Mouse (Mus musculus) ES-E14 (cell line): ENCODE results near the gene Rccd1. TPM values are rescaled to one million over a fixed set of nuclear protein-coding genes. Genes with fewer than 3 reads are reported as not detected.

ENCODE experiments used
- DNase-seq: peaks from one replicate; pipeline ENCODE4 v3.0.0-alpha.2; 2013; ENCODE audit warnings: low read depth, low spot score
- H3K27ac ChIP-seq: 2 replicates; pipeline ENCODE4 v1.5.1; 2012; ENCODE audit warnings: low read depth, mild to moderate bottlenecking, low read length, moderate library complexity, mixed read lengths; ENCODE audit not compliant: poor library complexity, insufficient read depth, severe bottlenecking
- H3K36me3 ChIP-seq: 2 replicates; pipeline ENCODE4 v1.6.1; 2012; ENCODE audit warnings: mild to moderate bottlenecking, low read length, moderate library complexity, mixed read lengths; ENCODE audit not compliant: control insufficient read depth, poor library complexity, insufficient read depth, severe bottlenecking
- H3K4me1 ChIP-seq, 2 experiments: fragments of 150-350 bp in 1 of 2; sonication (generic) in 1 of 2; 2 replicates each; pipeline ENCODE4 v1.6.1; 2012; ENCODE audit warnings: low read length in 2 of 2, mild to moderate bottlenecking in 1 of 2, mixed read lengths in 1 of 2; ENCODE audit not compliant: control insufficient read depth in 2 of 2, insufficient read depth in 2 of 2, poor library complexity in 1 of 2
- H3K4me3 ChIP-seq, 2 experiments: fragments of 150-350 bp in 1 of 2; sonication (generic) in 1 of 2; 2 replicates each; pipeline ENCODE4 v1.5.1; 2012; ENCODE audit warnings: low read length in 2 of 2, low read depth in 1 of 2, mild to moderate bottlenecking in 1 of 2, mixed read lengths in 1 of 2; ENCODE audit not compliant: insufficient read depth in 1 of 2, poor library complexity in 1 of 2, severe bottlenecking in 1 of 2
- H3K9ac ChIP-seq: 2 replicates; pipeline ENCODE4 v1.6.1; 2012; ENCODE audit warnings: low read depth, mild to moderate bottlenecking, low read length, mixed read lengths; ENCODE audit not compliant: poor library complexity, insufficient read depth, severe bottlenecking
- H3K9me3 ChIP-seq: fragments of 150-350 bp; sonication (generic); 2 replicates; pipeline ENCODE4 v1.6.1; 2012; ENCODE audit warnings: low read depth, mild to moderate bottlenecking, low read length; ENCODE audit not compliant: control insufficient read depth, insufficient read depth
- CHD2 ChIP-seq: IDR thresholded peaks from 2 replicates; pipeline ENCODE4 v1.6.1; 2014; ENCODE audit warnings: mild to moderate bottlenecking, low read depth, low read length, inconsistent platforms
- HCFC1 ChIP-seq: IDR thresholded peaks from 2 replicates; pipeline ENCODE4 v1.6.1; 2012; ENCODE audit warnings: low read length, inconsistent platforms, borderline replicate concordance; ENCODE audit not compliant: insufficient read depth
- MAFK ChIP-seq: IDR thresholded peaks from 2 replicates; pipeline ENCODE4 v1.6.1; 2014; ENCODE audit warnings: mild to moderate bottlenecking, low read depth, low read length, inconsistent platforms; ENCODE audit not compliant: insufficient read depth
- ZC3H11A ChIP-seq: IDR thresholded peaks from 2 replicates; pipeline ENCODE4 v1.6.1; 2012; ENCODE audit warnings: low read depth, mild to moderate bottlenecking, inconsistent platforms, low read length, borderline replicate concordance
- ZNF384 ChIP-seq: IDR thresholded peaks from 2 replicates; pipeline ENCODE4 v1.6.1; 2012; ENCODE audit warnings: low read depth, low read length, inconsistent platforms
- in situ Hi-C, 2 experiments: fragments of 600-800 bp; cut with MboI; formaldehyde crosslinking; loops; one replicate each; pipeline ENCODE4 v1.15.1; 2025; ENCODE audit warnings: low sequenced_read_pairs in 2 of 2, inconsistent platforms in 1 of 2; ENCODE audit not compliant: unreplicated experiment in 2 of 2
- total RNA-seq: library from RNA; depleted of rRNA; stranded (reverse); fragments of 300-350 nt; gene quantifications from 2 replicates; pipeline ENCODE4 v1.2.3, GENCODE M21; 2012; rRNA removed

Gene Rccd1
- total RNA-seq, result 16.4 and 27.6 TPM in 2 replicates

DNA sequence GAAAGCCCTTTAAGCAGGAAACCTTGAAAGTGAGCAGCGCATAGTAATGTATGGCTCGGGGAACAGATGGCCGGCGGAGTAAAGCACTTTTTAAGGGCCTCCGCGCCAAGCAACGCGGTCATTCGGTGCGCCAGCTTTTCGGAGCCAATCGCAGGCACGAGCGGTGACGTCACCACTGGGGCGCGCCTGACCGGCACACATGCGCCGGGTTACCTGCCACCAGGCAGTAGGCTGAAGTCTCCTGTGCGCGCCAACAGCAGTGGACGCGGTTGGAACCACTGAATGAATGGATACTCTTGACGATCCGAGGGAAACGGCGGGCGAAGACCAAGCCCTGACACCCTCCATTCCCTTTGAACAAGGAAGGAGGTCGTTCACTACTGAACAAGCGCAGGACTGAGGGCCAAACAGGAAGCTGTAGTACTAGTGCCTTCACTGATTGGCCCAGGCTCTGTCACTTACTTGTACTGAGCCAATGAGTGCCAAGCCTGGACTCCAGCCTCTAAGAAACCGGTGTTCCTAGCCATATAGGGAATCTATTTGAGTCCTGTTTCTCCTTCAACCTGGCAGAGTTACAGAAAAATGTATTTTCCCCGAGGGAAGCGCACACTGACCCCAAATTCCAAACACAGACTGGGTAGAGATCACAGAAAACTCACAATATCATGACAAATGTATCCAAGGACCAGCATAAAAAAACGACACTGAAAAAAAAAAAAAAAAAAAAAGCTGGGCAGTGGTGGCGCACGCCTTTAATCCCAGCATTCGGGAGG is at the start of gene Rccd1:
Gene Rccd1, minus strand, starts transcription at position 412 of the 773 bp plus-strand sequence.
- Histone ChIP-seq H3K4me3 (peak within 1 kb of the TSS; percentile 66 to 97), H3K27ac (peak within 1 kb of the TSS; percentile 93), H3K9me3 (no peaks in the 10 kb centered on the region), H3K4me1 (peaks cover 2 to 7% of the 10 kb centered on the region in 2 experiments; a peak in 2 of 4 replicates), H3K9ac (peak within 1 kb of the TSS; percentile 98), H3K36me3 (peaks cover 15% of the 10 kb centered on the region)
- in situ Hi-C loops, result loop anchor here in 1 of 2 experiments (25.0 kb wide), 1 partner anchor 637 kb away; no protein-coding TSS in a partner anchor
- peak; percentile 76 for TF ChIP-seq ZNF384
- peak; percentile 91 for TF ChIP-seq CHD2
- no peak; the same call in 1 of the 2 replicates for TF ChIP-seq HCFC1
- peak; percentile 92 for DNase-seq

DNA sequence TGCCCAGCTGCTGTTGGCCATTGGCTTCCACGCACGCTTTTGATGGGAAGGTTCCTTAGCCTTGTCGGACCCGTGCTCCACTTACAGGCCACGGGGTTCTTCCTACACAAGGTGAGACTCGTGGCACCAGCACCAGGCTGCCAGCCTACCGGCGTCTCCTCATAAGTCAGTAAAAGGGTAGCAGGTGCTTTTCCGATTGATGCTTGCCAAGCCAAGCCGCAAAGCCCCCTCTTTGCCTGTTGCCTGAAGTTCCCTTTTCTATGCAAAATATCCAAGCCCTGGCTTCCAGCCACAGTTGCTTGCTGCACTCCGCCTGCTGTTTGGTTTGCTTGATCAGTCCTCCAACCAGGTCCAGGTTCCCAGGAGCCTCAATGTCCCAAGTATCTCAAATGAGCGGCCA is 49.6 kb upstream of the Rccd1 start:
- TF ChIP-seq MAFK, result no peak
- no peak for TF ChIP-seq ZNF384
- no peak for TF ChIP-seq CHD2
- no peak for TF ChIP-seq HCFC1
- TF ChIP-seq ZC3H11A, result no peak
- Histone ChIP-seq H3K9me3 (no peaks in the 10 kb centered on the region), H3K4me3 (no peak overlapping the region), H3K27ac (no peak overlapping the region), H3K9ac (no peak overlapping the region), H3K36me3 (no peaks in the 10 kb centered on the region), H3K4me1 (peaks cover 0 to 7% of the 10 kb centered on the region in 2 experiments; a peak in 1 of 4 replicates)
- DNase-seq, result no peak
- in situ Hi-C loops, result no loop called here

DNA sequence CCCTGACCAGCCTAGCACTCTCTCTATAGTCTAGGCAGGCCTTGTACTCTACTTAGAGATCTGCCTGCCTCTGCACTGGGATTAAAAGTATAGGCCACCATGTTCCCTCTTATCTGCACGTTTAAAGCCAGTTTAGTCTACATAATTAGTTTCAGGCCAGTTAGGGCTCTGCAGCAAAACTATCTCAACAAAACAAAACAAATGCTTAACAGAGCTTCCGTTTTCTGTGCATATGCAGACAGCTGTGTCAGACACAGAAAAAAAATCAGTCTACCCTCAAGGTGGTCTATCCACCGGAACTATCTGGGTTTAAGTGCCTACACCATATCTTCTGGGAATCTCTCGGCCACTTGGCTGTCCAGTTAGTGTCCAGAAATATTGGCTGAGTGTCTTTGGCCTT is 49.1 kb upstream of the Rccd1 start:
- H3K27ac ChIP-seq, result no peak overlapping the region
- DNase-seq, result no peak
- no peak overlapping the region for H3K9ac ChIP-seq
- H3K4me1 ChIP-seq, result peaks cover 0 to 7% of the 10 kb centered on the region in 2 experiments; a peak in 1 of 4 replicates
- no peaks in the 10 kb centered on the region for H3K36me3 ChIP-seq
- H3K4me3 ChIP-seq, result no peak overlapping the region
- TF ChIP-seq MAFK (no peak), CHD2 (no peak)
- in situ Hi-C loops, result no loop called here
- no peaks in the 10 kb centered on the region for H3K9me3 ChIP-seq

DNA sequence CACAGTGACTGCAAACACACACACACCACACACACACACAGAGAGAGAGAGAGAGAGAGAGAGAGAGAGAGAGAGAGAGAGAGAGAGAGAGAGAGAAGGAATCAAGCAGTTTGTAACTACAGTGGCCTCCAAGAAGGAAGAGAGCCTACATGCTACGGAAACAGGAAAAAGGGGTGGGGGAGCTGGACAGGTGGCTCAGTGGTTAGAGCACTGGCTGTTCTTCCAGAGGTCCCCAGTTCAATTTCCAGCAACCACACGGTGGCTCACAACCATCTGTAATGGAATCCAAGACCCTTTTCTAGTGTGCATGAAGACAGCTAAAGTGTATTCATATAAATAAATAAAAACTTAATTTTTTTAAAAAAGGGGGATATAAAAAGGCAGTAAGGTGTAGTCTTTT is 48.4 kb upstream of the Rccd1 start:
- in situ Hi-C loops, result no loop called here
- Histone ChIP-seq H3K4me3 (no peak overlapping the region), H3K9me3 (no peaks in the 10 kb centered on the region), H3K9ac (no peak overlapping the region), H3K36me3 (no peaks in the 10 kb centered on the region; the same call in 1 of the 2 replicates), H3K4me1 (peaks cover 0 to 7% of the 10 kb centered on the region in 2 experiments; a peak in 1 of 4 replicates), H3K27ac (no peak overlapping the region)
- DNase-seq, result no peak
- no peak for TF ChIP-seq ZNF384
- TF ChIP-seq HCFC1, result no peak
- TF ChIP-seq ZC3H11A, result no peak
- no peak for TF ChIP-seq CHD2
- no peak for TF ChIP-seq MAFK
